Mouse (Mus musculus): ENCODE data around the gene Cyp3a13.
"Not testable (repeated sequence)": the region's sequence is repeated elsewhere in the genome, so short reads cannot be mapped to it uniquely, and the experiment has no call there.

DNA sequence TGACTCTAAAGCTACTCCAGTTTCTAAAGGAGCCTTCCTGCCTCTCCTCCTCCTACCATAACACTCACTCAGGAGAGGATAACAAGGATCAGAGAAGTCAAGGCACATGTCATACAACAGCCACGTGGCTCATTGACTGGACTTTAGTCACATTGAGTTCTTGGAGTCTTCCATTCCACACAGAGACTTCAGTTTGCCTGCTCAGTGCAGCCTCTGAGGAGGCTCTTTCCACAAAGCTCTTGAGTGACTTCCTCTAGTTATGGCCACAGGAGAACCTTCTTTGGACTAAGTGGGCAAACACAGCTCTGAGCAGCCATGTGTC is 49.1 kb downstream of the Cyp3a13 start:
- not testable (repeated sequence) for TF ChIP-seq CTCF (IDR thresholded peaks at IDR 0.05; ENCODE audit: borderline replicate concordance, insufficient read depth, low read depth, low read length); POLR2A (IDR thresholded peaks at IDR 0.05; ENCODE audit: borderline replicate concordance, insufficient read depth, low read length)

Data from cerebellum, adult 2 months (tissue).